Mouse (Mus musculus): ENCODE measurements around the gene Cpa2. TPM values are rescaled to one million over a fixed set of nuclear protein-coding genes. Genes with fewer than 3 reads are reported as not detected.

Cpa2 gene
- polyA plus RNA-seq, 1 experiment: not detected

GRCm38 (mm10) chr6:30562132-30562531 lies 20.8 kb downstream of the Cpa2 start:
- H3K36me3 ChIP-seq (ENCODE audit: control insufficient read depth, insufficient read depth, low read length): no peaks in the 10 kb centered on the region
- H3K27ac ChIP-seq (ENCODE audit: control insufficient read depth, insufficient read depth, low read length): no peak overlapping the region
- no peaks in the 10 kb centered on the region for H3K27me3 ChIP-seq (ENCODE audit: control insufficient read depth, insufficient read depth, low read length)
- H3K4me1 ChIP-seq (replicated peaks; ENCODE audit: control insufficient read depth, insufficient read depth, low read length): no peaks in the 10 kb centered on the region
- WGBS: 78% methylated on average over 4 of the region's 4 CpGs
- no peak for DNase-seq
- no peak for TF ChIP-seq CTCF (IDR thresholded peaks at IDR 0.05; ENCODE audit: borderline replicate concordance, control insufficient read depth, extremely low read depth, insufficient read depth, low read length, poor library complexity)
- TF ChIP-seq POLR2A (IDR thresholded peaks at IDR 0.05; ENCODE audit: control insufficient read depth, extremely low read depth, insufficient read depth, low read length, poor library complexity): no peak
- no peak overlapping the region for H3K4me3 ChIP-seq (ENCODE audit: control insufficient read depth, insufficient read depth, low read length)

- Histone ChIP-seq H3K36me3 (ENCODE audit: control insufficient read depth, insufficient read depth, low read length) (no peaks in the 10 kb centered on the region), H3K27ac (ENCODE audit: control insufficient read depth, insufficient read depth, low read length) (no peak overlapping the region), H3K27me3 (ENCODE audit: control insufficient read depth, insufficient read depth, low read length) (no peaks in the 10 kb centered on the region), H3K4me1 (replicated peaks; ENCODE audit: control insufficient read depth, insufficient read depth, low read length) (no peaks in the 10 kb centered on the region), H3K4me3 (ENCODE audit: control insufficient read depth, insufficient read depth, low read length) (no peak overlapping the region)
- DNase-seq: no peak
- TF ChIP-seq CTCF (IDR thresholded peaks at IDR 0.05; ENCODE audit: borderline replicate concordance, control insufficient read depth, extremely low read depth, insufficient read depth, low read length, poor library complexity) (no peak), POLR2A (IDR thresholded peaks at IDR 0.05; ENCODE audit: control insufficient read depth, extremely low read depth, insufficient read depth, low read length, poor library complexity) (no peak)
- WGBS: 89% methylated on average over 6 of the region's 6 CpGs
Observed at GRCm38 (mm10) chr6:30563575-30563974, 22.2 kb downstream of the Cpa2 start.

- H3K4me1 ChIP-seq (replicated peaks; ENCODE audit: control insufficient read depth, insufficient read depth, low read length): no peaks in the 10 kb centered on the region
- DNase-seq: no peak
- WGBS: 94% methylated on average over 6 of the region's 6 CpGs
- no peak overlapping the region for H3K4me3 ChIP-seq (ENCODE audit: control insufficient read depth, insufficient read depth, low read length)
- no peaks in the 10 kb centered on the region for H3K36me3 ChIP-seq (ENCODE audit: control insufficient read depth, insufficient read depth, low read length)
- H3K27ac ChIP-seq (ENCODE audit: control insufficient read depth, insufficient read depth, low read length): no peak overlapping the region
- no peaks in the 10 kb centered on the region for H3K27me3 ChIP-seq (ENCODE audit: control insufficient read depth, insufficient read depth, low read length)
- no peak for TF ChIP-seq CTCF (IDR thresholded peaks at IDR 0.05; ENCODE audit: borderline replicate concordance, control insufficient read depth, extremely low read depth, insufficient read depth, low read length, poor library complexity)
- no peak for TF ChIP-seq POLR2A (IDR thresholded peaks at IDR 0.05; ENCODE audit: control insufficient read depth, extremely low read depth, insufficient read depth, low read length, poor library complexity)
Observed at GRCm38 (mm10) chr6:30564051-30564450, 22.7 kb downstream of the Cpa2 start.

GRCm38 (mm10) chr6:30568069-30568468 lies 26.7 kb downstream of the Cpa2 start, which contains the start of gene Cpa4:
Gene Cpa4, plus strand, starts transcription at chr6:30568369.
- Histone ChIP-seq H3K4me1 (replicated peaks; ENCODE audit: control insufficient read depth, insufficient read depth, low read length) (no peaks in the 10 kb centered on the region), H3K27ac (ENCODE audit: control insufficient read depth, insufficient read depth, low read length) (no peak within 1 kb of the TSS), H3K27me3 (ENCODE audit: control insufficient read depth, insufficient read depth, low read length) (no peaks in the 10 kb centered on the region), H3K36me3 (ENCODE audit: control insufficient read depth, insufficient read depth, low read length) (no peaks in the 10 kb centered on the region), H3K4me3 (ENCODE audit: control insufficient read depth, insufficient read depth, low read length) (no peak within 1 kb of the TSS)
- no peak for DNase-seq
- WGBS: 86% methylated on average over 5 of the region's 5 CpGs
- TF ChIP-seq POLR2A (IDR thresholded peaks at IDR 0.05; ENCODE audit: control insufficient read depth, extremely low read depth, insufficient read depth, low read length, poor library complexity): no peak
- no peak for TF ChIP-seq CTCF (IDR thresholded peaks at IDR 0.05; ENCODE audit: borderline replicate concordance, control insufficient read depth, extremely low read depth, insufficient read depth, low read length, poor library complexity)

GRCm38 (mm10) chr6:30569331-30569730 lies 27.9 kb downstream of the Cpa2 start:
- no peak overlapping the region for H3K27ac ChIP-seq (ENCODE audit: control insufficient read depth, insufficient read depth, low read length)
- 97% methylated on average over 10 of the region's 10 CpGs for WGBS
- no peaks in the 10 kb centered on the region for H3K27me3 ChIP-seq (ENCODE audit: control insufficient read depth, insufficient read depth, low read length)

GRCm38 (mm10) chr6:30570012-30570411 lies 28.6 kb downstream of the Cpa2 start:
- Histone ChIP-seq H3K27ac (ENCODE audit: control insufficient read depth, insufficient read depth, low read length) (no peak overlapping the region), H3K4me3 (ENCODE audit: control insufficient read depth, insufficient read depth, low read length) (no peak overlapping the region), H3K4me1 (replicated peaks; ENCODE audit: control insufficient read depth, insufficient read depth, low read length) (no peaks in the 10 kb centered on the region), H3K27me3 (ENCODE audit: control insufficient read depth, insufficient read depth, low read length) (no peaks in the 10 kb centered on the region), H3K36me3 (ENCODE audit: control insufficient read depth, insufficient read depth, low read length) (no peaks in the 10 kb centered on the region)
- no peak for TF ChIP-seq CTCF (IDR thresholded peaks at IDR 0.05; ENCODE audit: borderline replicate concordance, control insufficient read depth, extremely low read depth, insufficient read depth, low read length, poor library complexity)
- TF ChIP-seq POLR2A (IDR thresholded peaks at IDR 0.05; ENCODE audit: control insufficient read depth, extremely low read depth, insufficient read depth, low read length, poor library complexity): no peak
- WGBS: 96% methylated on average over 5 of the region's 5 CpGs
- no peak for DNase-seq

More at GRCm38 (mm10) chr6:30569331-30569730, 27.9 kb downstream of the Cpa2 start:
- DNase-seq: no peak
- H3K4me3 ChIP-seq (ENCODE audit: control insufficient read depth, insufficient read depth, low read length): no peak overlapping the region
- no peaks in the 10 kb centered on the region for H3K36me3 ChIP-seq (ENCODE audit: control insufficient read depth, insufficient read depth, low read length)
- TF ChIP-seq CTCF (IDR thresholded peaks at IDR 0.05; ENCODE audit: borderline replicate concordance, control insufficient read depth, extremely low read depth, insufficient read depth, low read length, poor library complexity): no peak
- TF ChIP-seq POLR2A (IDR thresholded peaks at IDR 0.05; ENCODE audit: control insufficient read depth, extremely low read depth, insufficient read depth, low read length, poor library complexity): no peak
- H3K4me1 ChIP-seq (replicated peaks; ENCODE audit: control insufficient read depth, insufficient read depth, low read length): no peaks in the 10 kb centered on the region

Data from thymus, adult 2 months (tissue).